ENCODE assay signal across 21 mouse cellular contexts in genomic region chr4:108116466-108116865, GRCm38 (mm10). TPM values are rescaled to one million over a fixed set of nuclear protein-coding genes. Genes with fewer than 3 reads are reported as not detected.
DNase-seq lines count a peak whose midpoint lies in the region; ATAC-seq and TF ChIP-seq lines count a peak whose summit lies in the region.
"Had no signal": no experiment of that assay in that cellular context is flagged by ENCODE, and none has a peak within 500 bp of the region (broad histone marks: within the 10 kb centered on the region; RNA-seq: fewer than 3 reads in every experiment).

No protein-coding gene starts in this region.

- 82% methylated on average over 2 of the region's 2 CpGs for WGBS in heart, embryonic 11.5 days (ENCODE audit: insufficient replicate concordance)
- 59% methylated on average over 2 of the region's 2 CpGs for WGBS in liver, postnatal 0 days (ENCODE audit: insufficient replicate concordance)
- whole genome bisulfite sequencing in limb, embryonic 10.5 days = 95% methylated on average over 2 of the region's 2 CpGs

- ATAC-seq in heart, embryonic 11.5 days (replicated peaks; ENCODE audit: insufficient number of reproducible peaks, low FRiP score, low TSS enrichment) = no peak
- peak; percentile 49 for ATAC-seq in liver, postnatal 0 days
- ATAC-seq: CD4-positive, CD25-positive, alpha-beta regulatory T cell, adult 4 months; forebrain, embryonic 13.5 days; forebrain, embryonic 16.5 days; hindbrain, postnatal 0 days; inflammation-experienced regulatory T-cells, adult 6 months had no signal

- no peak overlapping the region for H3K27ac ChIP-seq in heart, embryonic 11.5 days (ENCODE audit: low read depth, low read length)
- H3K27ac ChIP-seq in liver, postnatal 0 days (ENCODE audit: low read depth) = 0 out of 2 replicates have a peak overlapping the region, but pooled peaks have one; percentile 44
- H3K27ac ChIP-seq in limb, embryonic 10.5 days = no peak overlapping the region
- H3K27ac ChIP-seq: forebrain, embryonic 10.5 days; forebrain, embryonic 13.5 days; heart, embryonic 13.5 days; hindbrain, embryonic 14.5 days; hindbrain, postnatal 0 days had no signal

- H3K36me3 ChIP-seq in heart, embryonic 11.5 days (ENCODE audit: control insufficient read depth, insufficient read depth, low read length) = no peaks in the 10 kb centered on the region
- peaks cover 5% of the 10 kb centered on the region; the same call in 1 of the 2 replicates for H3K36me3 ChIP-seq in liver, postnatal 0 days (replicated peaks; ENCODE audit: insufficient read depth, low read length)
- H3K36me3 ChIP-seq in limb, embryonic 10.5 days = no peaks in the 10 kb centered on the region
- H3K36me3 ChIP-seq: forebrain, embryonic 10.5 days had no signal

- no peaks in the 10 kb centered on the region for H3K9me3 ChIP-seq in heart, embryonic 11.5 days (replicated peaks; ENCODE audit: control insufficient read depth, low read length)
- no peaks in the 10 kb centered on the region for H3K9me3 ChIP-seq in liver, postnatal 0 days (ENCODE audit: low read length)
- H3K9me3 ChIP-seq in limb, embryonic 10.5 days (replicated peaks) = no peaks in the 10 kb centered on the region
- H3K9me3 ChIP-seq: forebrain, embryonic 10.5 days; forebrain, embryonic 13.5 days; heart, embryonic 13.5 days had no signal

- TF ChIP-seq CTCF in liver, postnatal 0 days (IDR thresholded peaks at IDR 0.05; ENCODE audit: low read depth) = no peak

- no peak overlapping the region for H3K4me3 ChIP-seq in heart, embryonic 11.5 days (ENCODE audit: low read depth, low read length)
- H3K4me3 ChIP-seq in liver, postnatal 0 days (ENCODE audit: low read depth, low read length) = no peak overlapping the region
- H3K4me3 ChIP-seq in limb, embryonic 10.5 days = no peak overlapping the region
- H3K4me3 ChIP-seq: forebrain, embryonic 10.5 days; forebrain, embryonic 13.5 days; heart, embryonic 13.5 days had no signal

- H3K27me3 ChIP-seq in heart, embryonic 11.5 days (ENCODE audit: control insufficient read depth, insufficient read depth, low read length) = no peaks in the 10 kb centered on the region
- no peaks in the 10 kb centered on the region for H3K27me3 ChIP-seq in liver, postnatal 0 days (ENCODE audit: insufficient read depth, low read length)
- no peaks in the 10 kb centered on the region for H3K27me3 ChIP-seq in limb, embryonic 10.5 days (ENCODE audit: low read depth, poor library complexity, severe bottlenecking)
- H3K27me3 ChIP-seq: forebrain, embryonic 13.5 days; heart, embryonic 13.5 days had no signal

- peak; percentile 70 for DNase-seq in heart, adult 11 months
- no peak for DNase-seq in liver, postnatal 0 days
- DNase-seq in liver = no peak
- peak; percentile 7 for DNase-seq in naive thymus-derived CD4-positive, alpha-beta T cell, adult 2 months (ENCODE audit: low read depth)
- DNase-seq in limb, embryonic 10.5 days (ENCODE audit: low spot score) = no peak
- DNase-seq: adrenal gland, adult 8-10 months; adrenal gland, postnatal 25 days; gastrocnemius, postnatal 10 days; gastrocnemius, postnatal 36 days; heart, adult 18-20 months; heart, postnatal 14 days; heart, postnatal 4 days had no signal

- TF ChIP-seq EP300 in liver, postnatal 0 days (IDR thresholded peaks at IDR 0.05; ENCODE audit: low read depth) = no peak; the same call in 1 of the 2 replicates

- H3K9ac ChIP-seq in heart, embryonic 11.5 days (ENCODE audit: low read depth, low read length) = no peak overlapping the region
- no peak overlapping the region for H3K9ac ChIP-seq in liver, postnatal 0 days (replicated peaks)
- H3K9ac ChIP-seq: forebrain, embryonic 13.5 days; heart, embryonic 13.5 days; hindbrain, embryonic 14.5 days had no signal

- H3K4me2 ChIP-seq in heart, embryonic 11.5 days = no peak overlapping the region
- H3K4me2 ChIP-seq in liver, postnatal 0 days (ENCODE audit: low read depth, low read length) = peak overlapping the region; percentile 44; the same call in 1 of the 2 replicates
- H3K4me2 ChIP-seq: forebrain, embryonic 13.5 days; heart, embryonic 13.5 days; hindbrain, embryonic 14.5 days had no signal

- H3K4me1 ChIP-seq in heart, embryonic 11.5 days (ENCODE audit: control insufficient read depth, insufficient read depth, low read length) = no peaks in the 10 kb centered on the region
- H3K4me1 ChIP-seq in liver, postnatal 0 days (ENCODE audit: insufficient read depth) = no peaks in the 10 kb centered on the region
- no peaks in the 10 kb centered on the region for H3K4me1 ChIP-seq in limb, embryonic 10.5 days
- H3K4me1 ChIP-seq: forebrain, embryonic 13.5 days; heart, embryonic 13.5 days had no signal

RNA-seq across cellular contexts. Expression of gene Podn, which starts 20.2 kb away (rescaled TPM):
- polyA plus RNA-seq in heart, embryonic 11.5 days (2014; fragmentation: Nextera tagmentation; extraction: Ambion mirVana) = 0.39 and 0.51 TPM in 2 replicates
- polyA plus RNA-seq in liver, postnatal 0 days (2015; fragmentation: Nextera tagmentation; extraction: Ambion mirVana) = 0.34 and 0.43 TPM in 2 replicates
- polyA plus RNA-seq in limb, embryonic 10.5 days (2016; fragmentation: Nextera tagmentation; extraction: Ambion mirVana) = 0.16 and 0.33 TPM in 2 replicates
- polyA plus RNA-seq: CD4-positive, CD25-positive, alpha-beta regulatory T cell, adult 4 months; inflammation-experienced regulatory T-cells, adult 6 months had no signal

RNA-seq across cellular contexts. Expression of gene Scp2, which starts 28.3 kb away (rescaled TPM):
- 182 and 194 TPM in 2 replicates for polyA plus RNA-seq in heart, embryonic 11.5 days (2014; fragmentation: Nextera tagmentation; extraction: Ambion mirVana)
- 1,479 and 1,508 TPM in 2 replicates for polyA plus RNA-seq in liver, postnatal 0 days (2015; fragmentation: Nextera tagmentation; extraction: Ambion mirVana)
- 138 TPM in 2 replicates for polyA plus RNA-seq in limb, embryonic 10.5 days (2016; fragmentation: Nextera tagmentation; extraction: Ambion mirVana)

RNA-seq across cellular contexts. Expression of gene Echdc2, which starts 48.8 kb away (rescaled TPM):
- 16.3 and 17.3 TPM in 2 replicates for polyA plus RNA-seq in heart, embryonic 11.5 days (2014; fragmentation: Nextera tagmentation; extraction: Ambion mirVana)
- 94.6 and 99.9 TPM in 2 replicates for polyA plus RNA-seq in liver, postnatal 0 days (2015; fragmentation: Nextera tagmentation; extraction: Ambion mirVana)
- 31.2 and 32.9 TPM in 2 replicates for polyA plus RNA-seq in limb, embryonic 10.5 days (2016; fragmentation: Nextera tagmentation; extraction: Ambion mirVana)

Comparison
In these comparisons a context has a peak if more than half of its experiments do, and no peak if none do; other contexts are left out.
1. DNase-seq: peak in heart, adult 11 months (single experiment) and naive thymus-derived CD4-positive, alpha-beta T cell, adult 2 months (single experiment); none in liver, postnatal 0 days (single experiment), liver (single experiment) and limb, embryonic 10.5 days (single experiment).